Mouse (Mus musculus) frontal cortex, postnatal 25 days (tissue): Measurements from ENCODE around the gene Add1.
A peak's percentile ranks its signal among the peaks of the same experiment; 100 is the strongest.
"Not testable (repeated sequence)": the region's sequence is repeated elsewhere in the genome, so short reads cannot be mapped to it uniquely, and the experiment has no call there.

Experiments
- DNase-seq, 2 experiments: peaks; one replicate each; pipeline ENCODE4 v3.0.0; 2022; ENCODE audit warnings: low spot score in 2 of 2

Add1 gene

DNA sequence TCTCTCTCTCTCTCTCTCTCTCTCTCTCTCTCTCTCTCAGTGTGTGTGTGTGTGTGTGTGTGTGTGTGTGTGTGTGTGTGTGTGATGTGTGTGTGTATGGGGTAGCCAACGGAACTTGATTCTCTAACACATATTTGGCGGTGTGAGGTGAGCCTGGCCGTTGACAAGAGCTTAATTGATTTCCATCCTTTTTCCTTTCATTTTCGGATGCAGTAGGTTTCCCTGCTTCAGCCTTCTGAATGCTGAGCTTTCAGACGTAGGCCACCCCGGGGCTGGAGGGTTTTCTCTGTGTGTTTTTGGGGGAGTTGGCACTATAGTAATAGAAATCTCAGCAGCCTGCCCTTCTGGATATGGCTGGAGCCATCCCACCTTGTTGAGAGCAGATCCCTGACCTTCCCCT lies 23.2 kb upstream of the Add1 start:
- no peak for DNase-seq

DNA sequence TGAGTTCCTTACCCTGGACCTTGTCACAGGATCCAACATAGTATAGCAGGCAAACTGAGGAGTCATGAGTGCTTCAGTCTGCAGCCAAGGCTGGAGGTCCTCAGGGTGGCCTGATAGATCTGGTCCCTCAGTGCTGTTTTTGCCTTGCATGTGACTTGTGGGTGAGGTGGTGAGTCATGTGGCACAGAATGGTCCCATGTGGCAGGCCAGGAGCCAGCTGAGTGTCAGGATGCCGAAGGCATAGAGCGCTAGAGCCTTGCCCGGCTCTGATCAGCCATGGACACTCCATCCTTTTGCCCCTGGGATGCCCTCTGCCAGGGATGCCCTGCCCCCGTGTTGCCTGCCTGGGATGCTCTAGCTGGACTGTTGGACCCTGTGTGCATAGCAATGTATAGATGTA lies 21.6 kb upstream of the Add1 start:
- DNase-seq = no peak

DNA sequence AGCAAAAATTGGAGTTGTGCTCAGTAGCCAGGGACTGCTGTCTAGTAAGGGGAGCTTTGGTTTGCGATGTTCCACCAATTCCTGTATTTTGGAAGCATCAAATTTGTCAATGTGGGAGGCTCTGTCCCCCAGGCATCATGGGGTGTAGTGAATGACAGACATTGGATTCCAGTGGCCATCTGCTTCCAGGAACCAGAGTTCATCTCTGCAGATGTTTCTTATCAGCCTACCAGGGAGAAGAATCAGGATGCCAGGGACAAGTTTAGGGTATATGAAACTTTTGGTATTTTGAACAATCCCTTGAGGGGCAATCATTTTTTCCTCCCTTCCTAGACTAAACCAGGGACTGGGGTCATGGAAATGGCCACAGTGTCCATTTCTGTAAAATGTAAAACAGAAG lies 9.6 kb upstream of the Add1 start:
- no peak for DNase-seq

DNA sequence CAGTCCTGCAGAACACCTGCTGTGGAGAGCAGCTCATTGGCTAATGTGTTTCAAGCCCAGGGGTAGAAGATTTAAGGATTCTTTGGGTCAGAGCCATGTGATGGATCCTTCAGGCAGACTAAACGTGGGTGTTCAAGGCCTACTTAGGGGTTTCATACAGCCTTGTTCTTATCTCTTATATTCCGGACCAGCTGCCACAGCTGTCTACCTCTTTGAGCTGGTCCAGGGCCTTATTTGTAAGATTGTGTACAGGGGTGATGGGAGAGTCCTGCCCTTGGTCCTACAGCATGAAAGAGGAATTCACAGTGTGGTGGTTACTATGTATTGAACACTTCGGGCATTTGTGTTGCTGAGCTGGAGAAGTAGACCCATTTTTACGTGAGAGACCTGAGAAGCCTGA lies 9.2 kb upstream of the Add1 start:
- DNase-seq = no peak

DNA sequence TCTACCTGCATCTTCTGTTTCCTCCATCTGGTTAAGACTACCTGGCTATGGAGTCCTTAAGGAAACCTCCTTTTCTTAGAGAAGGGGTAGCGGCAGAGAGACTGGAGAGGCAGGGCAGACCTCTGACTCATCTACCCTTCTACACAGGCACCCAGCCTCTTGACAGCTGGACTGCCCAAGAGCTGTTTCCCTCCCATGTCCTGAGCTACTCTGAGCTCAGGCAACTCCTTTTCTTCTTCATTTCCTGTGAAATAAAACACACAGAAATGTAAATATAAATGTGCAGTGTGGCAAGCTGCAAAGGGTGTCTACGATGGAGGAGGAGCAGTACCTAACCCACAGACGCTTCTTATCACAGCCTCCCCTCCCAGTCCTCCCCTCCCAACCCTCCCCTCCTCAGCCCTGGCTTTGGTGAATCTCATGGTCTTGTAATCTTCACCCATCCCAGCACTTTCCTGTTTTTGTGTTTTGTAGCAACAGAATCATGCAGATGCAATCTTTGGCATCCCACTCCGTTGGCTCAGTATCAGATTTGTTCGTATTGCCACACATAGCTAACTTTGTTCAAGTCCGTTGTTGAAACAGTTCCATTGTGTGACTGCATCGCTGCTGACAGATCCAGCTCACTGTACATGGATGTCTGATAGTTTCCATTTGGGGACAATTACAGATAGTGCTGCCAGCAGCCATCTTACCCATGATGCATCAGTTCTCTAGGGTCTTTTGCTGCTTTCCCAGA lies 7.8 kb upstream of the Add1 start:
- no peak for DNase-seq

DNA sequence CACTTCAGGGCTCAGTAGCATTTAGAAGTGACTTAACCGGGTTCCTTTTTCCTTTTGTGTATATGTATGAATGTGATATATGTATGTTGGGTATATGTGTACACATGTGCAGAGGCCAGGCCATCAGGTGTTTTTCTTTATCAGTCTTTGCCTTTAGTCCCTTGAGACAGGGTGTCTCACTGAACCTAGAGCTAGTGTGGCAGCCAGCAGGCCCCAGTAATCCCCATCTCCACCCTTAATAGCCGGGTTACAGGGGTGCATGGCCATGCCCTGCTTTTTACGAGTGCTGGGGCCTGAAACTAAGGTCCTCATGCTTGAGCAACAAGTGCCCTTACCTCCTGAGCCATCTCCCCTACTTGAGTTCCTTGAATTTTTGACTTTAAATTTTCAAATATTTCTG lies 1.9 kb upstream of the Add1 start:
- DNase-seq = no peak

DNA sequence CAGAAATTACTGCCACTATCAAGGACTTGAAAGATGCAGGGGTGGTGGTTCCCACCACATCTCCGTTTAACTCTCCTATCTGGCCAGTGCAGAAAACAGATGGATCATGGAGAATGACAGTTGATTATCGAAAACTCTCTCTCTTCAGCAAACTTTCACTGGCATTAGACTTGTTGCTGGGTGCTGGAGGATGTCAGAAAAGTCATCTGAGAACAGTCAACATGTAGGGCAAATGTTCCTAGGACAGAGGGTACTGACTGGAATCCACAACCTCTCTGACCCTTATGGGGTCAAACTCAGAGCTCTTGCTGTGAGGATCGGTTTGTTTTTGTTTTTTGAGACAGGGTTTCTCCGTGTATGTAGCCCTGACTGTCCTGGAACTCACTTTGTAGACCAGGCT lies 896 bp upstream of the Add1 start:
- not testable (repeated sequence) for DNase-seq

DNA sequence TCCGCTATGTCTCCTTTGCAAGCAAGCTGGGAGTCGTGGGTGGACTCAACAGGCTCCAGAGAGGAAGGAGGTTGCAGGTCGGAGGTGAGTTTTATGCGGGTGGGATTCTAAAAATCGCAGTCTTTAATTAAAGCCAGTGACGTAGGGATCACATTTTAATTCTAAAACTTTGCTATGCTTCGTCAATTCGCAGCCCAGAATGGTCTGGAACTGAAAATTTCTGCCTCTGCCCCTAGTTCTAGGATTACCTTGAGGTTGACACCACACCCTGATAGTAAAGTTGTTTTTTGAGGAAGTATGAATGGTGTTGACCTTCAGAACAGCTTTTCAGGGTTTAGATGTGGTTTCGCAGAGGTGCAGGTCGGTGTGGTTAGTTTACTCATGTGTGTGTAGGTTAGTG lies 1.3 kb downstream of the Add1 start:
- no peak for DNase-seq

DNA sequence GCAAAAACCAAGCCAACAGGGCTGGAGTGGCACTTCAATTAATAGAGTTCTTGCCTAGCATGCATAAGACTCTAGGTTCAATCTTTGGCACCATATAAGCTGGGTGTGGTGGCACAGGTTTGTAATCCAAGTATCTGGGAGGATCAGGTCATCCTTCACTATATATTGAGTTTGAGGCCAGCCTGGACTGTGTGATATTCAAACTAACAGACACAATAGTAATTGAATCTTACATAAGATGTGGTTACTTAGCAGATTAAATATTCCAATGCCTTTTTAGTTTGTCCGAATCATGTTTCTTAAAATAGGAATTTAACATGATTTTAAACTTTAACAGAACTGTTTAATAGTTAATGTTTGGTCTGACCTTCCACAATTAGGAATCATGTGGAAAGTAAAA lies 2.8 kb downstream of the Add1 start:
- DNase-seq = no peak

DNA sequence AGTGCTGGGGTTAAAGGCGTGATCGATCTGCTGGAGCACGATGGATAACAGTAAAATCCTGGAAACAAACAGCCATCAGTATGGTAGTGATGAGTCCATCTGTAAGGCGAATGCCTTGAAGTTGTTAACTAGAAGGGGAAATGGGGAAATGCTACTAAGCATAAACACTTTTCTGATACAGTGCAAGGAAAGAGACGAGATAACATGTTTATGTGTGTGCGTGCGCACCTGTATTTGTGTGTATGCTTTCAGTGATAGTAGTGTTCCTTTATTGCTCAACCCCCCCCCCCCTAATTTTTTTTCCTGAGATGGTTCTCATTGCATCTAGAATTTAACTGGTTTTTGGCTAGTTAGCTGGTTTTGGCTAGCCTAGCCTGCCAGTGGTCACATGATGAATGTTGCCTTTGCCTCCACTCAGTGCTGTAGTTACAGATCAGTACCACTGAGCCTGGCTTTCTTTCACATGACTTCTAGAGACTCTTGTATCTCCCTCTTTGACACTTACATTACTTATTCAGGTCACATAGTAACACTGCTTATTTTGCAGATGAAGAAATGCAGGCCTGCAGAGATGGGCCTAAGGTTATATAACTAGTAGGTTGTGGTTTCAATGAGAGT lies 4.7 kb downstream of the Add1 start:
- DNase-seq = no peak

DNA sequence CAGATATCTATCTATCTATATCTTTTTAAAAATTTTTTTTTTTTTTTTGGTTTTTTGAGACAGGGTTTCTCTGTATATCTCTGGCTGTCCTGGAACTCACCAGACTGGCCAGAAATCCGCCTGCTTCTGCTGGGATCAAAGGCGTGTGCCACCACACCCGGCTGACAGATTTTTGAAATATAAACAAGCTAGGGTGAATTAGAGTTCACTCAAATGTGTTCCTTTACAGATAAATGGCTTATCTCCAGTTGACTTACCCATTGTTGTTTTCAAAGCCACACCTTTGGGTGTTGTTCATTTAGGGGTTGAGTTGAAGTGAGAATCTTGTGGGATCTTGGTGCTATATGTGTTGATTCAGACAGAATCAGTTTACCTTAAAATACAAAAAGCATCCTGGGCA lies 5.9 kb downstream of the Add1 start:
- DNase-seq = no peak

DNA sequence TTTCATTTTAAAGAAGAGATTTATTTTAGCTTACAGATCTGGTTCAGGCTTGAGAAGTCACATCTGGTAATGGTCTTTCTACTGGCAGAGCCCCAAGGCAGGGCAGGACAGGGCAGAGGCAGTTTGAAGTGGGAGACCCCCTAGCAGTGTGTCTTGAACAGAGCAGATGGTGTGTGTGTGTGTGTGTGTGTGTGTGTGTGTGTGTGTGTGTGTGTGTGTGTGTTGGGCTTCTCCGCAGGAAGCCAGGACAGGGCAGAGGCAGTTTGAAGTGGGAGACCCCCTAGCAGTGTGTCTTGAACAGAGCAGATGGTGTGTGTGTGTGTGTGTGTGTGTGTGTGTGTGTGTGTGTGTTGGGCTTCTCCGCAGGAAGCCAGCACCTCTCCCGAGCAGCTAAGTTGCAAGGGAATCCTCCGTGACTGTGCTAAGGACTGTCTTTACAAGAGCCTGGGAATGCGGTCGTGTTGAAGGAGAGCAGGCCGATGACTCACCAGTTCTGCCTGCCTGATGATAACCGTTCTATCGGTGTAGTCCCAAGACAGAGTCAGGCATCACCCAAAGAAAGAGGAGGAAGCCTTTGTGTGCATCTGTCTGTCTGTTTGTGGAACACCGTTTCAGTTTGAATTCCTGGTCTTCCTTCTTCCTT lies 8.3 kb downstream of the Add1 start:
- peak in 1 of 2 experiments; percentile 26 for DNase-seq

DNA sequence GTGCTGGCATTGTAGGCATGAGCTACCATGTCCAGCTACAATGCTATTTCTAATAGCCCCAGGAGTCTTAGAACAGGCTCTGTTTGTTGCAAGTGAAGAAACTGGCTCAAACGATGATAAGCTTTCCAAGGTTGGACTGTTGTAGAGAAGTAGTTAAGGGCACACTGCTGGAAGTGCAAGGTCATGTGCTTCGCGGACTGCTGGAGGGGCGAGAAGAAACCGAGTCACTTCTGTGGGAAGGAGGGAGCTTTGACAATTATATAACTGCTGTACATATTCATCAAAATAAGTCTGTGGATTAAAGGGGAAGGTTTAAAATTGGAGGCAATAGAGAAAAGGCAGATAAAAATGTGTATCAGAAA lies 8.8 kb downstream of the Add1 start:
- DNase-seq = no peak

DNA sequence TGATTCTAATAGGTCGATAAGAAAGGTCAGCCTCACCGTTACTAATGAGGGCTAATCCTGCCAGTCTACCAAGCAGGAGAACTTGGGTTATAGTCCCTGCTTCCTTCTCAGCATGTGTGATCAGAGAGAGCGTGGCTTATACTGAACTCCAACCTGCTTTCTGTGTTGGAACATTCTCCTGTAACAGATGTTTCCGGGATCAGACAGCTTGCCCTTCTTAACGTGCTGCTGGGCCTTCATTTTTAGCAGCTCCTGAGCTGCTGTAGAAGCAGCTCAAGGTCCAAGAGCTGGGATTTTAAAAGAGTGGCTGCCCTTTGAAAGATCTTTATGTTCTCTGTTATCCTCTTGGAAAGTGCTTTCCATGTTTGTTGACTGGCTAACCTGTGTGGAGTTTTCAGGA lies 11.8 kb downstream of the Add1 start:
- no peak for DNase-seq

DNA sequence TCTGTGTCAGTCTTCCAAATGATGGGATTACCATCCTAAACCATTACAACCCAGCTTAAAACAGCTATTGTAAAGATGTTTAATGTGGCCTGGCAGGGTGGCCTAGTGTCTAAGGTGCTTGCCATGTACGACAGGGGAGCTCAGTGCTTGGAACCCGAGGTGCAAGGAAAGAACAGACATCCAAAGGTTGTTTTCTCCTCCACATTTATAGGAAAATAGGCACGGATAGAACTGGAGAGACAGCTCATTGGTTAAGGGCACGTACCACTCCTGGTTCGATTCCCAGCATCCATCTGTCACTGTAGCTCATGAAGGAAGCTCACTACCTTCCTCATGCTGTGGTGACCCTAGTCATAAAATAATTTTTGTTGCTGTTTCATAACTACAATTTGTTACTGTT lies 14.4 kb downstream of the Add1 start:
- DNase-seq = no peak

DNA sequence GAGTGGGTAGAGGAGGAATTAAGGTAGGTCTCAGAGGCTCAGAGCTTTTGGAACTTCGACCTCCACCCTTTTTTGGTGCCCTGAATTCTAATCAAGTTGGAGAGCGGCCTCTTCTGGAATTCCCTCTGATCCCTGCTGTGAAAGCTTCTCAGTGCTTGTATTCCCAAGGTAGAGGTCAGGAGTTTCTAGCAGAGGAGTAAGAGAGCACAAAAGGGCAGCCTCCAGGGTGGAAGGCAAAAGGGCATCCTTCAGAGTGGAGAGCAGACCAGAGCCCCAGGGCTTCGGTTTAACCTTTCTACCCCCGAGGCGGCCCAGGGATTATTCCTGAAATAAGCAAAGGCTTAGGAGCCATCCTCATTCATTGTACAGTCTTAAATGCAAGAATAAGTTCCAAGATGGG lies 16.6 kb downstream of the Add1 start:
- DNase-seq = no peak

DNA sequence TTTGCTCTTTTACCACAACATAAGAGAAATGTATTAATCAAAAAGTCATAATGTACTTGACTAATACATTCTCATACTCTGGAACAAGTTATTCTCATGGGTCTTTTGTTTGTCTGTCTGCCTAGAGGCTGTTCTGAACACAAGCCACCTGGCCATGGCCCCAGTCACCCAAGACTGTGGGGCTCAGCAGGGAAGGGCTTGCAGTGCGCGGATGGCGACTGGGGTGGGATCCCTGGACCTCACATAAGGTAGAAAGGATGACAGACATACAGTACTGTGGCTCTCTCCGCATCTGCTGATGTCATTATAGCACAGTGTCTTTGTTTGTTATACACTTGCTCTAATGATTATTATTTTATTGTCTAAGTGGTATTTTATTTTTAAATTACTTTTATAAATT lies 17.2 kb downstream of the Add1 start:
- no peak for DNase-seq

DNA sequence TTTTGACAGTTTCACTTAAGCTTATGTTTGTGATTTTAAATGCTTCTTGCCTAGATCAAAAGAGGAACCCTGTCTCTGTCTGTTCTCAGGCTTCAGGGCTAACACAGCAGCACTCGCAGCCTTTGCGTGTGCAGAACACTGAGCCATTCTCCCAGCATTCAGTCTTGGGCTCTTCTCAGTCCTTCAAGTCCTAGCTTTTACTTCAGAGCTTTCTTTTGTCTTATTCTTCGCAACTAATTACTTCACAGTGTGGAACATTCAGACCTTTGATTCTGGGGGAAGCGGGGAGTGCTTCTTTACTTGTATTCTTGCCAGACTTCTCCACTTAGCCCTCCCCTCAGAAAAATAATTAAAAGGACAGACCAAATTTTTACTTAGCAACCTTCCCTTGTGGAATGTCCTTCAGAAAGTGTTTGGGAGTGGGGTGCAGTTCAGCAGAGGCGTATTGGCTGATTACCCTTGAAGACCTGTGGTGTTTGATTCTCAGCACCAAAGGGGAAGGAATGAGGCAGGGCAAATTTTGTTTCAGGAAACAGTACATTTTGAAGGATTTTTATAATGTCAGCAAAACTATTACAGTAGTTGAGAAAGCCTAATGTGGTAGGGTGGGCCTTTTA lies 18.0 kb downstream of the Add1 start:
- no peak for DNase-seq

DNA sequence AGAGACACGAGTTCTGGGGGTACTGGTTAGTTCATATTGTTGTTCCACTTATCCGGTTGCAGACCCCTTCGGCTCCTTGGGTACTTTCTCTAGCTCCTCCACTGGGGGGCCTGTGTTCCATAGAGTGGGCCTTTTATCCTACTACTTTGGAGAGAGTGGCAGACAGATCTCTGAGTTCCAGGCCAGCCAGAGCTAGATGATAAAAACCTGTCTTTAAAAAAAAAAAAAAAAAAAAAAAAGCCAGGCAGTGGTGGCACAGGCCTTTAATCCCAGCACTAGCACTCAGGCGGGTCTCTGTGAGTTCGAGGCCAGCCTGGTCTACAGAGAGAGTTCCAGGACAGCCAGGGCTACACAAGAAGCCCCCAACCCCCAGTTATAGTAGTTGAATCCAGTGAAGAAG lies 18.8 kb downstream of the Add1 start:
- DNase-seq = not testable (repeated sequence)

DNA sequence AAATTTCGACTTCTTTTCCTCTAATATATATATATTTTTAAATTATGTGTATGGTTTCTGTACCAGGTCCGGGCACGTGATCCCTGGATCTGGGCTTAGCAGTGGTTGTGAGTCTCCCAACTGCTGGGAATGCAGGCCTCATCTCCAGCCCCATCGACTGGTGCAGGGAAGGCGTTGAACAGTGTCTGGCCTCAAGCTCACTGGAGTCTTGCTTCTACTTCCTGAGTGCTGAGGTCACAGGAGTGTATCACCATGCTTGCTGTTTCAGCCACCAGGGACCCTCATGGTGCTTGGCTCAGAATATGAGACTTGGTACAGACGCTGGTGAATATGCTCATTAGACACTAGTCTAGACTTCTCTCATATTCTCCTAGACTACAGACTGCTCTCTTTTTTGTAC lies 19.2 kb downstream of the Add1 start:
- DNase-seq = no peak

DNA sequence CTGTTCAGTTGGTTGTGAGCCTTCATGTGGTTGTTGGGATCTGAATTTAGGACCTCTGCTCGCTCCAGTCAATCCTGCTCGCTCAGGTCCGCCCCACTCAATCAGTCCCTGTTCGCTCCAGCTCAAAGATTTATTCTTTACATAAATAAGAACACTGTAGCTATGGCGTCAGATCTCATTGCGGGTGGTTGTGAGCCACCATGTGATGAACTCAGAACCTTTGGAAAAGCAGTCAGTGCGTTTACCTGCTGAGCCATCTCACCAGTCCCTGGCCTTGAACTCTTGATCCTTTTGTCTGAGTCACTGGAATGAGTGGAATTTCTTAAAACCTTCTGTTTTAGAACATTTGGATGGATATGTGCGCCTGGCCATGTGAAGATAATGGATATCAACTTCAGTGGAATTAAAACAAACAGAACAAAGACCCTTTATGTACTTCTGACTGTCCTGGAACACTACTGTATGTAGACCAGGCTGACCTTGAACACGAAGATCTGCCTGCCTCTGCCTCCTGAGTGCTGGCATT lies 19.8 kb downstream of the Add1 start:
- DNase-seq = no peak

DNA sequence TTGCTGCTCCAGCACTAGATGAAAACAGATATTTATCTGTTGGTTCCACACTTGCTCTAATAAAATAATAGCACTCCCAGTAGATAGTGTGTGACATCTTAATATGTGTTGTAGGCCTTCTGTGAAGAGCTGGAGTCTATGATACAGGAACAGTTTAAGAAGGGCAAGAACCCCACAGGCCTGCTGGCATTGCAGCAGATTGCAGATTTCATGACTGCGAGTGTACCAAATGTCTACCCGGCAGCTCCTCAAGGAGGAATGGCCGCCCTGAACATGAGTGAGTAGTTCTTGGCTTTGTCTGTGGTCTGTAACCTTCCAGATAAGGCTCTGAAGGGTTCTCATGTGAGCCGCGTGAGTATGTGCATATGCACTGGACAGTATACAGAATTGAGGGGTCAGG lies 31.1 kb downstream of the Add1 start:
- DNase-seq = no peak
